Mouse (Mus musculus): ENCODE results near the gene Nr4a1. TPM values are rescaled to one million over a fixed set of nuclear protein-coding genes. Genes with fewer than 3 reads are reported as not detected.
A peak's percentile ranks its signal among the peaks of the same experiment; 100 is the strongest.

Gene Nr4a1
- polyA plus RNA-seq, 1 experiment from 2014 or later, result 2.9 TPM

GRCm38 (mm10) chr15:101316279-101316912 lies 62.3 kb downstream of the Nr4a1 start:
- H3K27me3 ChIP-seq, result no peaks in the 10 kb centered on the region
- no peak overlapping the region for H3K27ac ChIP-seq
- H3K4me2 ChIP-seq, result peak overlapping the region; percentile 35; the same call in 1 of the 2 replicates
- peaks cover 9% of the 10 kb centered on the region for H3K4me1 ChIP-seq
- WGBS, result 64% methylated on average over 13 of the region's 13 CpGs
- H3K9me3 ChIP-seq, result no peaks in the 10 kb centered on the region
- peak; percentile 36; the same call in 1 of the 2 replicates for ATAC-seq (ENCODE audit: low FRiP score)
- H3K36me3 ChIP-seq (replicated peaks), result no peaks in the 10 kb centered on the region
- no peak overlapping the region for H3K4me3 ChIP-seq (replicated peaks)
- H3K9ac ChIP-seq, result no peak overlapping the region

- no peak overlapping the region for H3K27ac ChIP-seq
- no peaks in the 10 kb centered on the region for H3K9me3 ChIP-seq
- no peak overlapping the region for H3K4me3 ChIP-seq (replicated peaks)
- no peaks in the 10 kb centered on the region for H3K27me3 ChIP-seq
- ATAC-seq (ENCODE audit: low FRiP score), result no peak
- WGBS, result 83% methylated on average over 18 of the region's 18 CpGs
- peaks cover 9% of the 10 kb centered on the region for H3K4me1 ChIP-seq
- no peak overlapping the region for H3K9ac ChIP-seq
- no peaks in the 10 kb centered on the region for H3K36me3 ChIP-seq (replicated peaks)
- H3K4me2 ChIP-seq, result no peak overlapping the region
These were observed 63.1 kb downstream of the Nr4a1 start for GRCm38 (mm10) chr15:101316913-101317813.

- Histone ChIP-seq H3K4me2 (no peak overlapping the region), H3K27ac (no peak overlapping the region), H3K4me3 (replicated peaks) (no peak overlapping the region), H3K4me1 (peaks cover 9% of the 10 kb centered on the region), H3K27me3 (no peaks in the 10 kb centered on the region), H3K9me3 (no peaks in the 10 kb centered on the region), H3K36me3 (replicated peaks) (no peaks in the 10 kb centered on the region), H3K9ac (no peak overlapping the region)
- no peak for ATAC-seq (ENCODE audit: low FRiP score)
- 81% methylated on average over 2 of the region's 2 CpGs for WGBS
These were observed 63.9 kb downstream of the Nr4a1 start for GRCm38 (mm10) chr15:101317814-101318500.

GRCm38 (mm10) chr15:101318889-101319765 lies 65.1 kb downstream of the Nr4a1 start:
- ATAC-seq (ENCODE audit: low FRiP score), result no peak
- no peak overlapping the region for H3K4me2 ChIP-seq
- no peak overlapping the region for H3K9ac ChIP-seq
- no peaks in the 10 kb centered on the region for H3K27me3 ChIP-seq
- WGBS, result 68% methylated on average over 14 of the region's 14 CpGs
- no peak overlapping the region for H3K27ac ChIP-seq
- H3K9me3 ChIP-seq, result no peaks in the 10 kb centered on the region
- H3K36me3 ChIP-seq (replicated peaks), result no peaks in the 10 kb centered on the region
- no peak overlapping the region for H3K4me3 ChIP-seq (replicated peaks)
- H3K4me1 ChIP-seq, result peaks cover 9% of the 10 kb centered on the region

GRCm38 (mm10) chr15:101320010-101320617 lies 66.0 kb downstream of the Nr4a1 start:
- no peaks in the 10 kb centered on the region for H3K27me3 ChIP-seq
- no peak overlapping the region for H3K4me2 ChIP-seq
- H3K27ac ChIP-seq, result no peak overlapping the region
- no peaks in the 10 kb centered on the region for H3K36me3 ChIP-seq (replicated peaks)
- H3K4me1 ChIP-seq, result peaks cover 9% of the 10 kb centered on the region
- H3K4me3 ChIP-seq (replicated peaks), result no peak overlapping the region
- WGBS, result 91% methylated on average over 6 of the region's 6 CpGs
- ATAC-seq (ENCODE audit: low FRiP score), result no peak
- no peak overlapping the region for H3K9ac ChIP-seq
- H3K9me3 ChIP-seq, result no peaks in the 10 kb centered on the region

GRCm38 (mm10) chr15:101320618-101321041 lies 66.6 kb downstream of the Nr4a1 start:
- Histone ChIP-seq H3K36me3 (replicated peaks) (no peaks in the 10 kb centered on the region), H3K4me3 (replicated peaks) (no peak overlapping the region), H3K27me3 (no peaks in the 10 kb centered on the region), H3K4me1 (peaks cover 9% of the 10 kb centered on the region), H3K9ac (no peak overlapping the region), H3K27ac (no peak overlapping the region), H3K9me3 (no peaks in the 10 kb centered on the region), H3K4me2 (no peak overlapping the region)
- WGBS, result 75% methylated on average over 6 of the region's 6 CpGs
- ATAC-seq (ENCODE audit: low FRiP score), result no peak

- WGBS, result 77% methylated on average over 5 of the region's 5 CpGs
- ATAC-seq (ENCODE audit: low FRiP score), result no peak
- H3K9ac ChIP-seq, result no peak overlapping the region
These were observed 67.1 kb downstream of the Nr4a1 start for GRCm38 (mm10) chr15:101321126-101321525.

GRCm38 (mm10) chr15:101322106-101322505 lies 68.0 kb downstream of the Nr4a1 start:
- no peak overlapping the region for H3K9ac ChIP-seq
- 0 out of 2 replicates have a peak, but pooled peaks cover 3% of the 10 kb centered on the region for H3K4me1 ChIP-seq
- WGBS, result 87% methylated on average over 5 of the region's 5 CpGs
- H3K4me3 ChIP-seq (replicated peaks), result no peak overlapping the region
- H3K4me2 ChIP-seq, result no peak overlapping the region
- H3K27ac ChIP-seq, result no peak overlapping the region
- H3K9me3 ChIP-seq, result no peaks in the 10 kb centered on the region
- no peak for ATAC-seq (ENCODE audit: low FRiP score)
- no peaks in the 10 kb centered on the region for H3K27me3 ChIP-seq
- no peaks in the 10 kb centered on the region for H3K36me3 ChIP-seq (replicated peaks)

More at GRCm38 (mm10) chr15:101321126-101321525, 67.1 kb downstream of the Nr4a1 start:
- Histone ChIP-seq H3K27me3 (no peaks in the 10 kb centered on the region), H3K9me3 (no peaks in the 10 kb centered on the region), H3K4me3 (replicated peaks) (no peak overlapping the region), H3K4me1 (peaks cover 5% of the 10 kb centered on the region; the same call in 1 of the 2 replicates), H3K4me2 (no peak overlapping the region), H3K27ac (no peak overlapping the region), H3K36me3 (replicated peaks) (no peaks in the 10 kb centered on the region)

GRCm38 (mm10) chr15:101322640-101323039 lies 68.6 kb downstream of the Nr4a1 start:
- WGBS, result 86% methylated on average over 7 of the region's 7 CpGs
- Histone ChIP-seq H3K4me2 (no peak overlapping the region), H3K4me1 (peaks cover 5% of the 10 kb centered on the region; the same call in 1 of the 2 replicates), H3K36me3 (replicated peaks) (no peaks in the 10 kb centered on the region), H3K9me3 (no peaks in the 10 kb centered on the region), H3K4me3 (replicated peaks) (no peak overlapping the region), H3K27me3 (no peaks in the 10 kb centered on the region), H3K9ac (no peak overlapping the region), H3K27ac (no peak overlapping the region)
- ATAC-seq (ENCODE audit: low FRiP score), result no peak

- WGBS, result 93% methylated on average over 5 of the region's 5 CpGs
- no peak overlapping the region for H3K4me3 ChIP-seq (replicated peaks)
- H3K27ac ChIP-seq, result no peak overlapping the region
- H3K9me3 ChIP-seq, result no peaks in the 10 kb centered on the region
- no peak for ATAC-seq (ENCODE audit: low FRiP score)
- H3K36me3 ChIP-seq (replicated peaks), result no peaks in the 10 kb centered on the region
- peaks cover 5% of the 10 kb centered on the region; the same call in 1 of the 2 replicates for H3K4me1 ChIP-seq
- no peaks in the 10 kb centered on the region for H3K27me3 ChIP-seq
- H3K4me2 ChIP-seq, result no peak overlapping the region
- no peak overlapping the region for H3K9ac ChIP-seq
These were observed 69.4 kb downstream of the Nr4a1 start for GRCm38 (mm10) chr15:101323511-101323910.
